Mouse (Mus musculus): ENCODE results near the gene Cbfb.

Cbfb gene

DNA sequence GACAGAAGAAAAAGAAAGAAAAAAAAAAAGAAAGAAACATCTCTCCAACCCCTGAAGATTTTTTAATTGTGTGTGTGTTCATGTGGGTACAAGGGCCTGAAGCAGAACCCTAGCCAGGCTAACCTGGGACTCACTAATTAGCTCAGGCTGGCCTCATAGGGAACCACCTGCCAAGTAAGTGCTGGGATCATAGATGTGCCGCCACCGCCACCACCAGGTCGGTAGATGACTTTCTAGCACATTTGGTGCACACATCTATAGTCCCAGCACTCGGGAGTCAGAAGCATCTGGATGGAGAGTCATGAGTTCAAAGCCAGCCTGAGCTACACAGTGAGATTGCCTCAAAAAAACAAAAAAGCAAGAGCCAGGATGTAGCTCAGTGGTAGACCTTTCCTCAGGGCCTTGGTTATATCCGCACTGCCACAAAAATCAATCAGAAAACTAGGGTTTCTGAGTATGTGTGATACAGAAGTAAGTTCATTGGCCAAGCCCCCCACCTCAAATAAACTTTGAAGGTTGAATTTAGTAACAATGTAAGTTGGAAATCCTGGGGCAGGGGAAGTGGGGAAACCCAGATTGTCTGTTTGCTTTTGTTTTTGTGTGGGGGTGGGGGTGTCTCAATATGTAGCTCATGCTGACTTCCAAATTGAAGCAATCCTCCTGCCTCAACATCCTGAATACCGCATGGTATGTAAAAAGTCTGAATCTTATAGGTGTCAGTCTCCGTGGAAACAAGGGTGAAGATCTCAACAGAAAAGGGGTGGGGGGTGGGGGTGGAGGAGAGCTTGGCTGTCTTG, 87.0 kb downstream of the Cbfb start:
- peaks cover 10% of the 10 kb centered on the region for H3K36me3 ChIP-seq (ENCODE audit: insufficient read depth, low read length)
- H3K27me3 ChIP-seq (ENCODE audit: insufficient read depth, low read length): peaks cover 71% of the 10 kb centered on the region
- 0 out of 2 replicates have a peak, but pooled peaks cover 3% of the 10 kb centered on the region for H3K9me3 ChIP-seq (ENCODE audit: low read length)

GRCm38 (mm10) chr8:105258911-105259720, 88.6 kb downstream of the Cbfb start:
- no peak for TF ChIP-seq CTCF (conservative IDR thresholded peaks at IDR 0.05; ENCODE audit: low read length)
- no peak for TF ChIP-seq POU5F1 (IDR thresholded peaks at IDR 0.05; ENCODE audit: borderline replicate concordance, low read length)
- TF ChIP-seq NANOG (IDR thresholded peaks at IDR 0.05; ENCODE audit: borderline replicate concordance, low read length): no peak
- Histone ChIP-seq H3K4me1 (replicated peaks; ENCODE audit: low read depth, low read length) (peaks cover 76% of the 10 kb centered on the region), H3K4me3 (replicated peaks; ENCODE audit: low read length) (peak overlapping the region; percentile 78), H3K27me3 (ENCODE audit: insufficient read depth, low read length) (peaks cover 86% of the 10 kb centered on the region), H3K36me3 (ENCODE audit: insufficient read depth, low read length) (no peaks in the 10 kb centered on the region), H3K9me3 (ENCODE audit: low read length) (0 out of 2 replicates have a peak, but pooled peaks cover 3% of the 10 kb centered on the region)

More for the DNA sequence above, 87.0 kb downstream of the Cbfb start:
- TF ChIP-seq NANOG (IDR thresholded peaks at IDR 0.05; ENCODE audit: borderline replicate concordance, low read length) (no peak), POU5F1 (IDR thresholded peaks at IDR 0.05; ENCODE audit: borderline replicate concordance, low read length) (no peak), CTCF (conservative IDR thresholded peaks at IDR 0.05; ENCODE audit: low read length) (no peak)
- peaks cover 77% of the 10 kb centered on the region for H3K4me1 ChIP-seq (replicated peaks; ENCODE audit: low read depth, low read length)
- no peak overlapping the region for H3K4me3 ChIP-seq (replicated peaks; ENCODE audit: low read length)

- 0 out of 2 replicates have a peak, but pooled peaks cover 3% of the 10 kb centered on the region for H3K9me3 ChIP-seq (ENCODE audit: low read length)
- no peaks in the 10 kb centered on the region for H3K36me3 ChIP-seq (ENCODE audit: insufficient read depth, low read length)
- peak; percentile 1; the same call in 1 of the 2 replicates for TF ChIP-seq CTCF (conservative IDR thresholded peaks at IDR 0.05; ENCODE audit: low read length)
- no peak for TF ChIP-seq POU5F1 (IDR thresholded peaks at IDR 0.05; ENCODE audit: borderline replicate concordance, low read length)
- H3K4me1 ChIP-seq (replicated peaks; ENCODE audit: low read depth, low read length): peaks cover 77% of the 10 kb centered on the region
- H3K4me3 ChIP-seq (replicated peaks; ENCODE audit: low read length): peak overlapping the region; percentile 78
- peaks cover 90% of the 10 kb centered on the region for H3K27me3 ChIP-seq (ENCODE audit: insufficient read depth, low read length)
Measured at GRCm38 (mm10) chr8:105259721-105260320, 89.3 kb downstream of the Cbfb start.

- H3K4me3 ChIP-seq (replicated peaks; ENCODE audit: low read length): peak overlapping the region; percentile 78; the same call in 1 of the 2 replicates
- TF ChIP-seq CTCF (conservative IDR thresholded peaks at IDR 0.05; ENCODE audit: low read length): 0 out of 2 replicates have a peak, but pooled peaks have one; percentile 1
- TF ChIP-seq POU5F1 (IDR thresholded peaks at IDR 0.05; ENCODE audit: borderline replicate concordance, low read length): no peak
- peaks cover 77% of the 10 kb centered on the region for H3K4me1 ChIP-seq (replicated peaks; ENCODE audit: low read depth, low read length)
- H3K36me3 ChIP-seq (ENCODE audit: insufficient read depth, low read length): no peaks in the 10 kb centered on the region
- 0 out of 2 replicates have a peak, but pooled peaks cover 3% of the 10 kb centered on the region for H3K9me3 ChIP-seq (ENCODE audit: low read length)
- H3K27me3 ChIP-seq (ENCODE audit: insufficient read depth, low read length): peaks cover 90% of the 10 kb centered on the region
Measured at GRCm38 (mm10) chr8:105260371-105261099, 90.1 kb downstream of the Cbfb start.

GRCm38 (mm10) chr8:105261326-105261980, 91.0 kb downstream of the Cbfb start:
- no peaks in the 10 kb centered on the region for H3K36me3 ChIP-seq (ENCODE audit: insufficient read depth, low read length)
- H3K4me1 ChIP-seq (replicated peaks; ENCODE audit: low read depth, low read length): peaks cover 75% of the 10 kb centered on the region
- peaks cover 89% of the 10 kb centered on the region for H3K27me3 ChIP-seq (ENCODE audit: insufficient read depth, low read length)
- H3K9me3 ChIP-seq (ENCODE audit: low read length): 0 out of 2 replicates have a peak, but pooled peaks cover 3% of the 10 kb centered on the region
- TF ChIP-seq CTCF (conservative IDR thresholded peaks at IDR 0.05; ENCODE audit: low read length) (no peak), POU5F1 (IDR thresholded peaks at IDR 0.05; ENCODE audit: borderline replicate concordance, low read length) (no peak), NANOG (IDR thresholded peaks at IDR 0.05; ENCODE audit: borderline replicate concordance, low read length) (no peak)
- no peak overlapping the region for H3K4me3 ChIP-seq (replicated peaks; ENCODE audit: low read length)

DNA sequence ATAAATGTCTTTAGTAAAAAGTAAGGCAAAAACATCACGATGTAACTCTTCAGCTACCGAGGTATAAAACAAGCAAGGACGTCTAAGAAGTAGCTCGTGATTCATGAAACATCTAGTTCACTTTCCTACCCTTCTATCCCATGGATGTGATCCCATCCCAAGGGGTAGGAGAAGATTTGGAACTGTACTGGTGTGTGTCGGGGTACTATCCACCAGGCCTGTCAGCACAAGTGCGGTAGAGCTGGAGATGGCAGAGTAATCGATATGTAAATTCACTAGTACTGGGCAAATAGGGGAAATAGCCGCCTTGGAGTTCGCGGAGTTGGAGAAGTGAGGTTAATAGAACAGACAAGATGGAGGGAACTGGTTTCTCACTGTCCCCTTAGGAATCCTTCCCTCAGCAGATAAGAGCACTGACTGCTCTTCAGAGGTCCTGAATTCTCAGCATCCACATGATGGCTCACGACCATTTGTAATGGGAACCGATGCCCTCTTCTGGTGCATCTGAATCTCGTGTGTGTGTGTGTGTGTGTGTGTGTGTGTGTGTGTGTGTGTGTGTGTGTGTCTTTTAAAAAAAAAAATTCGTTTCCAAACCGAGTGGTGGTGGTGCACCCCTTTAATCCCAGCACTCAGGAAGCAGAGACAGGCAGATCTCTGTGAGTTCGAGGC, 92.9 kb downstream of the Cbfb start:
- Histone ChIP-seq H3K27me3 (ENCODE audit: insufficient read depth, low read length) (peaks cover 92% of the 10 kb centered on the region), H3K4me3 (replicated peaks; ENCODE audit: low read length) (peak overlapping the region; percentile 81), H3K36me3 (ENCODE audit: insufficient read depth, low read length) (no peaks in the 10 kb centered on the region), H3K9me3 (ENCODE audit: low read length) (0 out of 2 replicates have a peak, but pooled peaks cover 3% of the 10 kb centered on the region), H3K4me1 (replicated peaks; ENCODE audit: low read depth, low read length) (peaks cover 82% of the 10 kb centered on the region)
- no peak for TF ChIP-seq NANOG (IDR thresholded peaks at IDR 0.05; ENCODE audit: borderline replicate concordance, low read length)
- no peak for TF ChIP-seq CTCF (conservative IDR thresholded peaks at IDR 0.05; ENCODE audit: low read length)
- TF ChIP-seq POU5F1 (IDR thresholded peaks at IDR 0.05; ENCODE audit: borderline replicate concordance, low read length): no peak
